Comparison of ENCODE assay signal across 7 mouse cellular contexts in genomic region chr10:88327160-88328055, GRCm38 (mm10). TPM values are rescaled to one million over a fixed set of nuclear protein-coding genes. Genes with fewer than 3 reads are reported as not detected.
DNase-seq lines count a peak whose midpoint lies in the region; ATAC-seq lines count a peak whose summit lies in the region.

No protein-coding gene starts in this region.

- peak; percentile 73 to 85 for DNase-seq in adrenal gland, adult 18-20 months (ENCODE audit: low spot score in 2 of 2)
- peak; percentile 45 to 58 for DNase-seq in gastrocnemius, adult 8-10 months (ENCODE audit: low spot score in 2 of 2)
- DNase-seq in left cerebral cortex, adult 8-10 months (ENCODE audit: low spot score in 2 of 2): peak; percentile 37 to 77
- DNase-seq in right cerebral cortex, postnatal 14 days: peak; percentile 64

- peak; percentile 91 for ATAC-seq in common myeloid progenitor, adult 5-6 weeks (replicated peaks; ENCODE audit: low read depth, poor library complexity, severe bottlenecking)
- peak; percentile 86 for ATAC-seq in inflammation-experienced regulatory T-cells, adult 6 months
- ATAC-seq in megakaryocyte progenitor cell, adult 5-6 weeks (replicated peaks; ENCODE audit: poor library complexity): peak; percentile 96

RNA-seq across cellular contexts. Expression of gene Dram1, which starts 51.5 kb away (rescaled TPM):
- total RNA-seq in adrenal gland, adult 18-20 months (2021): 10 to 100 TPM in 1 of 2 experiments, 1 to 10 TPM in 1; 7.4 to 22.3 TPM
- total RNA-seq in common myeloid progenitor, adult 5-6 weeks (2017): 4.2 and 7.4 TPM in 2 replicates
- total RNA-seq in gastrocnemius, adult 8-10 months (2022): 1 to 10 TPM in 3 of 4 experiments, under 1 TPM in 1; 0.58 to 3.1 (median 1.4) TPM
- 1 to 10 TPM; 1.3 to 1.8 (median 1.7) TPM for polyA plus RNA-seq in inflammation-experienced regulatory T-cells, adult 6 months (2017; shearing (Covaris generic))
- 1 to 10 TPM in 1 of 4 experiments, under 1 TPM in 3; 0.65 to 1.9 (median 0.81) TPM for total RNA-seq in left cerebral cortex, adult 8-10 months (2022)
- total RNA-seq in megakaryocyte progenitor cell, adult 5-6 weeks (2015): 38.5 and 45.3 TPM in 2 replicates
- total RNA-seq in megakaryocyte progenitor cell, adult 5-6 weeks (2017): 26.8 and 33.4 TPM in 2 replicates

RNA-seq across cellular contexts. Expression of gene Gnptab, which starts 51.5 kb away (rescaled TPM):
- 10 to 100 TPM; 29.2 to 36.0 TPM for total RNA-seq in adrenal gland, adult 18-20 months (2021)
- total RNA-seq in common myeloid progenitor, adult 5-6 weeks (2017): 53.2 and 68.3 TPM in 2 replicates
- 10 to 100 TPM; 20.3 to 23.6 (median 20.9) TPM for total RNA-seq in gastrocnemius, adult 8-10 months (2022)
- 1 to 10 TPM; 6.5 to 9.1 (median 6.8) TPM for polyA plus RNA-seq in inflammation-experienced regulatory T-cells, adult 6 months (2017; shearing (Covaris generic))
- total RNA-seq in left cerebral cortex, adult 8-10 months (2022): 10 to 100 TPM; 61.9 to 69.7 (median 63.8) TPM
- total RNA-seq in megakaryocyte progenitor cell, adult 5-6 weeks (2015): 117 and 142 TPM in 2 replicates
- 48.7 and 58.3 TPM in 2 replicates for total RNA-seq in megakaryocyte progenitor cell, adult 5-6 weeks (2017)

Comparison
In these comparisons a context has a peak if more than half of its experiments do, and no peak if none do; other contexts are left out.
1. Peak in every context shown above with its lines: DNase-seq and ATAC-seq.